Mouse (Mus musculus): Measurements from ENCODE around the gene Cdh1.

The Cdh1 gene

GRCm38 (mm10) chr8:106623451-106623850 is 20.3 kb downstream of the Cdh1 start:
- no peak for DNase-seq (ENCODE audit: low read depth)

GRCm38 (mm10) chr8:106623954-106624353 is 20.8 kb downstream of the Cdh1 start:
- DNase-seq (ENCODE audit: low read depth): no peak

GRCm38 (mm10) chr8:106624743-106625142 is 21.6 kb downstream of the Cdh1 start:
- no peak for DNase-seq (ENCODE audit: low read depth)

DNA sequence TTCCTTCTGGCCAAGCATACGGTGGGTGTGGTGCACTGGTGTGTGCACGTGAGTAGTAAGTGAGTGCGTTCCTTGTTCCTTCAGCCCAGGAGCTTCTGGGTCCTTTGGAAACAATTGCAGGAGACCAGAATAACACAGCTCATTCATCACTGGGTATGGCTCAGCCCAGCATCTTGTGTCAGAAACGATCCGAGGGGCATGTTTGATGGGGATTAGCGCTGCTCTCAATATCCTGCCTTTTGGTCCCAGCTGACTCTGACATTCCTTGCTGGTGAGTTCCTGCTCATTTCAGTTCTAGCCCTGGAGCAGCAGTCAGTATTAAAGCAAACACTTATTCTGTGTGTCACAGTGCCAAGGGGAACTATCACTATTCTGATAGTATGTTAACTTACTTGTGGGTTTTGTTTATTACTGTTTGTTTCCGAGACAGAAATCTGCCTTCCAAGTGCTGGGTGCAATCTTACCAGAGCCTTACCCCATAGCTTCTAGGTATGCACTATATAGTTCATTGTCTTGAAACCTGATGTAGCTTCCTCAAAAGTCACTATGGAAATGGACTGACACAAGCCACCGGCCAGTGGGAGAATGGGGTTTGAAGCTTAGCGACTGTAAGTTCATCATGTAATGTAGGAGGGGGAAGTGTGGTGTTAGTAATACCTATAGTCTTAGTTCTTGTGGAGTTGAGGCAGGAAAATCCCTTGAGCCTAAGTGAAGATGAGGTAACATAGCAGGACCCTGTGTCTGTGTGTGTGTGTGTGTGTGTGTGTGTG is 23.1 kb downstream of the Cdh1 start:
- no peak for DNase-seq (ENCODE audit: low read depth)

DNA sequence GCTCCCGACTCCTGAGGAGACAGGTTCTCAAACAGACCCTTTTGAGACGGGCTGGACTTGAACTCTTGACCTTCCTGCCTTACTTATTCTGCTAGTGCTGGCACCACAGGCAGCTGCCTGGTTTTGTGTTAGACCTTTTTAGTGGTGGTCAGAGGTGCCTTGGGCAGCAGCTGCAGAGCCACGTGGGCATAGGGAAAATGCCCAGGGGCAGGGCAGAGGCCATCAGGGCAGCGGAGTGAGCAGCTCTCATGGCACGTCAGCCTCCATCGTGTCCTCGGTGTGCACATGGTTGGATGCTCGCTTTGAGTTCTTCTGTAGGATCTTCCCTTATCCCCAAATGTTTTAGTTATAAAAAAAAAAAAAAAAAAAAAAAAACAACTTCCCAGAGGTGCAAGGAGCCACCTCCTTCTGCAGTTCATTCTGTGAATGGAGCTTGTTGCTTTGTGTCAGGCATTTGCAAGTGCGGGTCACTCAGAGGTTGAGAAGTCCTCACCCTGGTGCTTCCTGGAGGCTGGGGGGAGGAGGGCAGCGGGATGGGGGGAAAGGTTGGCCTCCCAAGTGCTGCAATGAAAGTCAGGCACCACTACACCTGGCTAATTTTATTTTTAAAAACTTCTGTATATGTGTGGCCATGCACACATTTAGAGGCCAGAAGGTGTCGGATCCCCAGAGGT is 25.3 kb downstream of the Cdh1 start:
- no peak for DNase-seq (ENCODE audit: low read depth)

DNA sequence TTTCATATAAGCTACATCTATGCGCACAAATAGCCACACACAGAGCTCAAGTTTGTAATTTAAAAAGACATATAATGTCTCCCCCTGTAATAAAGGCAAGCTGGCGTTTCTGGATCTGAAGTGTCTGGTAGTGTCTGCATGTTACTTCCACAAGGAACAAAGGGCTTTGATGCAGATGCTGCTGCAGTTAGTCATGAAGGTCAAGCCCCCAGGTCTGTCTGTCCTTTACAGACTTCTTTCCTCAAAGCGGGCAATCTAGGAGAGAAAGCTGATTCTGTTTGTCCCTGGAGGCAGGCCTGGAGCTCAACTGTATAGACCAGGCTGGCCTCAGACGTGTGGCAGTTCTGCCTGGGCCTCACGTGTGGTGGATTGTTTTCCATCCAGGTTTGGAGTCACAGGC is 26.3 kb downstream of the Cdh1 start:
- DNase-seq (ENCODE audit: low read depth): no peak

- DNase-seq (ENCODE audit: low read depth): no peak
These were observed 28.8 kb downstream of the Cdh1 start for GRCm38 (mm10) chr8:106631904-106632303.

DNA sequence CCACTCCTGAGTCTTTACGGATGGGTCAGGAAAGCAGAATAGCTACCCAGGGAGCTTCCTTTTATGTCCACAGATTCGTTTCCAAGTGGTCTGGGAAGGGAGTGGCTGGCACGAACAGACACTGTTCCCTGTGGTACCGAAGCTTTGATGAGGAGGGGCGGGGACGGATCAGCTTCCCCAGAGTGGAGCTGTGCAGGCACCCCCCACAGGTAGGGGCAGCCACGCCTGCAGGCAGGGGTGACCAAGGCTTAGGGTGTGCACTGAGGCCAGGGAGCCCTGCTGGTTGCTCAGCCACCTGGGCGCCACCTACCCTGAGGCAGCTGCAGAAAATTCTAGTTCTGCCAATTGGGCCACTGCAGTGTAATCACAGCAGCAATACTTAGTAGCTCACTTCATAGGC is 29.5 kb downstream of the Cdh1 start:
- no peak for DNase-seq (ENCODE audit: low read depth)

DNA sequence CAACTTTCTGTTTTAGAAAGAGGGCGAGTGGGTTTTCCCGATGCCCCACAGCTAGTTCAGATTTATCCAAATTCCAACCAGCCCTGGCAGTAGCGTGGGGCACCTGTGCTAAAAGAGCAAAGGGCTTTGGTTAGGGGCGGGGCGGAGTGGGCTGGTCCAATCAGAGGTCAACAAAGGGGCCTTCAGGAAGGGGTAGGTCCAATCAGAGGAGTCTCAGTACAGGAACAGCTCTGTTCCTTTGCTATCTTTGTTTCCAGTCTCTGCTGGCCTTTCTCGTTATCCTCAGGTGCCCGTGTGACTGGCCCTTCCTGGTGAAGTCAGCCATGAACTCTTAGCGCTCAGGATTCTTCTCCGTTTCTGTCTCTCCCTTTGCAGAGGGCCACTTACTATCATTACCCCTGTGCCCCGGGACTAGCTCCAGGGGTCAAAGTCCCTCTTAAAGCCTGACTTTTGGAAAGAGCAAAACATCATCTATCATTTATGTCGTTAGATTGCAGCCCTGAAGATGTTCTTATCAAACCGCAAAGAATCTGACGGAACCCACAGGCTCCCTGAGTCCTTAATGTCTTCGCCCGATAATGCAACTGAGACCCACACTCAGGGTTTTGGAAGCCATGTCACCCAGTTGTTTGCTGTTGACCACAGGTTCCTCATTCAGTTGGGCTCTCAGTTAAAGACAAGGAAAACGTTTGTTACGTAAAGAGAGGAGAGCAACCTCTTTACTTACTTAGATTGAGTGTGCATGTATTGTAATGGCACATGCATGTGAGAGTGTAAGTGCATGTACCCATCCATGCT is 30.4 kb downstream of the Cdh1 start:
- peak; percentile 72 for DNase-seq (ENCODE audit: low read depth)

GRCm38 (mm10) chr8:106635284-106635683 is 32.1 kb downstream of the Cdh1 start:
- no peak for DNase-seq (ENCODE audit: low read depth)

GRCm38 (mm10) chr8:106637446-106637845 is 34.3 kb downstream of the Cdh1 start:
- no peak for DNase-seq (ENCODE audit: low read depth)

DNA sequence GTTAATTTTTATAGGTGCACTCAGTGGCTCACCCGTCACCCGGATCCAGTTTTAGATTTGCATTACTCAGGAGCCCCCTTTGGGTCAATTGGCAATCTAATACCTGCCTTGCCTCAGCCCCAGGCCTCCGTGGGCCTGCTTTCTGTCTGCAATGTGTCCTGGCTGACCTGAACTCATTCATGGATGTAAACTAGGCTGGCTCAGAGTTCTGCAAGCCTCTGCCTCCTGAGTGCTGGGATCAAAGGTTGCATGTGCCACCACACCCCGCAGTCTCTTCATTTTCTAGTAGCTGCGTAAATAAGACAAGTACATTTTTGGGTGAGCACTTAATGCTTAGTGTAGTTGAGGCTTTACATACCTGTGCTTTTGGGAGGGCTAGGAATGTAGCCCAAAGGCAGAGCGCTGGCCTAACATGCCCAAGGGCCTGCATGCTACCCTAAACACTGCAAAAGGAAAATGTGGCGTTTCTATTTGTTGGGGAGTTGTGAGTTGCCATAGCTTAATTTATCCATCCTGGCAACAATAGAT is 35.7 kb downstream of the Cdh1 start:
- no peak for DNase-seq (ENCODE audit: low read depth)

- DNase-seq (ENCODE audit: low read depth): no peak
These were observed 37.1 kb downstream of the Cdh1 start for GRCm38 (mm10) chr8:106640212-106640611.

DNA sequence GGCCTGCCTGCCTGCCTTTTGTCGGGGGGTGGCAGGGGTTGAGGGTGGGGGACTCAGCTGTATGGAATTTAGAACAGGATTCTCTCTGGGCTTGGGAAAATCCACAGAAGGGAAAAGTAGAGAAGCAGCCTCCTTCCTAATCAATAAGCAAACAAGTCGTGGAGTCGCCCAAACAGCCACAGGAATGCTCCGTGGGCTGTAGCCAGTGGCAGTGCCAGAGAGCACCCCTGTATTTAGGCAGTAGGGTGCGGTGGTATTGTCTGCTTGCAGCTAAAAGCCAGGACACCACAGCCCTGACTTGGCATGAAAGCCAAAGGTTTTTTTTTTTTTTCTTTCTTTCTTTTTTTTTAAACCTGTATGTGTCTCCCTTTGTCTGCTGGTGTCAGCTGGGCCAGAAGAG is 37.8 kb downstream of the Cdh1 start:
- DNase-seq (ENCODE audit: low read depth): no peak

DNA sequence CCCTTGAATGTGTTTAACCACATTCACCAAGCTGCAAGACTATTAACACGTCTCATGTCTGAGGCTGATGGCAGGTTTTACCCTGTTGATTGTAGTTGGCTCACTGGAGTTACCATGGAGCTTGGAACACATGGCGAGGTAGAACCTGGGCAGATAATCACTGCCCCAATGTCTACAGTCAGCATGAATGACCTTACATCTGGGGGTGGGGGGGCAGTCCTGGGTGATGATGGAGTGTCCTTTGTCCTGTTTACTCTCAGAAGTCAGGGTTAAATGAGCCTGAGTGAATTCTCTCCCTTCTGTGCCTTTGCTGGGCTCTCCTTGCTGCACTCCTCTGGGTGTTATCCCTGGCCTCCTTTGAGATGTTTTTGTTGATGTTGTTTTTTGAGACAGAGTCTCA is 39.0 kb downstream of the Cdh1 start:
- no peak for DNase-seq (ENCODE audit: low read depth)

- peak; percentile 90 for DNase-seq (ENCODE audit: low read depth)
These were observed 39.9 kb downstream of the Cdh1 start for GRCm38 (mm10) chr8:106643100-106643499.

DNA sequence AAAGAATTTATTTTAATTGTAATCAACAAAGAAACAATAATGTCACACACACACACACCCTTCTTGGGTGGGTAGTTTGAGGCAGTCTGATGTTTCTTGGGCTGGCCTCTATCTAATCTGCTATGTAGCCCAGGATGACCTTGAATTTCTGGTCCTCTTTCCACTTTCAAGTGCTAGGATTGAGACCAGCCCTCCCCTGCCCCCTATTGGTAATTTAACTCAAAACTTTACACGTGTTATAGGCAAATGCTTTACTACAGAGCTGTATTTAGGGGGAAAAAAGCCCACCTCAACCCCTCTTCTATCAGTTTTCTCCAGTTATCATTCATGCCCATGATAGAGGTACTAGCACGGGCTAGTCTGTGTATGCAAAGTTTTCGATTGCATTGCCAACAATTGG is 41.8 kb downstream of the Cdh1 start:
- peak; percentile 47 for DNase-seq (ENCODE audit: low read depth)

DNA sequence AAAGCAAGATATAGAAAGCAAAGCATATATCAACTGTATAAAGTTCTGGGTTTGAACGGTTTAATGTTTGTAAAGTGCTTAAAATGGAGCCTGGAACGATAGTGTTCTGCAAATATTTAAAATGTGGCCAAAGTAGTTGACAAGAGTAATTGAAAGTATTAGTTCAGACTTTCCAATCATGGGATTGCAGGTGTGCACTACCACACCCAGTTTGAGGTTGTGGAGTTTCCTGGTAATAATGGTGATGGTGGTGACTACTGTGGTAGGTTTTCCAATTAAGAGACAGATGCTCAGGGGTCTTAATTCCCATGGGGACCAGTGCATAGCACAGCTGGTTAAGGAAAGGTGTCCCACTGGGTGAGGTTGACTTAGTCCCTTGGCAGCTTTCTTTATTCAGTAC is 43.0 kb downstream of the Cdh1 start:
- DNase-seq (ENCODE audit: low read depth): no peak

GRCm38 (mm10) chr8:106646731-106647130 is 43.6 kb downstream of the Cdh1 start:
- DNase-seq (ENCODE audit: low read depth): no peak

DNA sequence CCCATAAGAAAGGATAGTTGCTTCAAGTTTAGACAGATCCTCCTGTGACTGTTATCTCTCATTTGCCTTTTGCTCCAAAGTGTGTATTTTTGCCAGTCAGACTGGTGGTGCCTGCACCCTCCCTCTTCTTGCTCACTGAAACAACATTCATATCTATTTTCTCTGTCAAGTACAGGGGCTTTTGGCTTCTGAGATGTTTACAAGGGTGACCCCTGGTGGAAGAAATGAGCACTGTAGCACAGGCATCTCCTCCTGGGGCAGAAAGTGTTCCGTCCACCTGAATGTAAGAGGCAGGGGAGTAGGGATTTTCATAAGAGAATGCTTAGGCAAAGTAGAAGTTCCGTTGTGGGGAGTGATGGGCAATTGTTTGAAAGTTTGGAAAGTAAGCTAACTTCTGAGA is 44.2 kb downstream of the Cdh1 start:
- DNase-seq (ENCODE audit: low read depth): peak; percentile 91

GRCm38 (mm10) chr8:106648421-106648820 is 45.3 kb downstream of the Cdh1 start:
- no peak for DNase-seq (ENCODE audit: low read depth)

GRCm38 (mm10) chr8:106651994-106652393 is 48.8 kb downstream of the Cdh1 start:
- DNase-seq (ENCODE audit: low read depth): no peak

- no peak for DNase-seq (ENCODE audit: low read depth)
These were observed 52.9 kb downstream of the Cdh1 start for GRCm38 (mm10) chr8:106656046-106656445.
